Mouse (Mus musculus) brain, adult 2 months (tissue): ENCODE results near the gene Clec3a.

ENCODE experiments used
- DNase-seq: peaks from one replicate; pipeline ENCODE4 v3.0.0; 2011; ENCODE audit warnings: low read depth, low spot score

The Clec3a gene

DNA sequence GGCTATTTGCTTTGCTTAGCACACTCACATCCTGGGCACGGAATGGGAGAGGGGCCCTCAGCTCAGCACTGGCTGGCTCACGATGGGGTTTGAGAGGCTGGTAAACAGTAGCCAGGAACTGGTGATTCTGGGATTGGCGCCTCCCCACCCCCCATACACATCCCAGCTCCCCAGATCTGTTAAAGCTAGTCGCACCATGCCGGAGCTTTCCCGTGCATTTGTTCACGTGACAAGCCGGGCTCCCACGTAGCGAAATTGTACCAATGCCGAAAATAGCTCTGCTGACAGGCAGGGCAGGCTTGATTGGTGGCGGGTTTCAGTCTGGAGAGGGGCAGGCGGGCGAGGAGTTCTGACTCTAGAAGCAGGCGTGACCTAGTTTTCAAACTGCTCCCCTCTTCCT, 38.1 kb downstream of the Clec3a start:
- DNase-seq: peak; percentile 82

GRCm38 (mm10) chr8:114458113-114458784, 40.4 kb downstream of the Clec3a start:
- DNase-seq: peak; percentile 19

GRCm38 (mm10) chr8:114460600-114460999, 42.7 kb downstream of the Clec3a start:
- DNase-seq: peak; percentile 39

- DNase-seq: peak; percentile 64
These were observed 44.7 kb downstream of the Clec3a start for GRCm38 (mm10) chr8:114462591-114462990.

DNA sequence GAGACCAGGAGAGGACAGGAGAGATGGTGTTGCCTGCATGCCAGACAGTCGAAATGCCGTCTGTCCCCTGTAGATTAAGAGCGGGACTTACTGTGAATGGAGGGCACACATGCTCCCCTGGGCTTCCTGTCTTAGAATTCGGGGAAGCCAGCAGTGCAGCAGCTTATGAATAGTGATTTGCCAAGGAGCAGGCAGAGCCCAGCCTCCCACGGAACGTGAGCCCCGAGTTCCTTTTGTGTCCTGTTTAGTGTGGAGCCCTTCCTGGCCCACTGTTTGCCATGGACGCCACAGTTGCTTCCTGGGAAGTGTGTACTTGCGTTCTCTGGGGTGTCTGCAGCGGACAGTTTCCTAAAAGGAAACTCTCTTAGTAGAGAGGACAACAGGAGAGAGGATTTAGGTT, 45.4 kb downstream of the Clec3a start:
- no peak for DNase-seq

DNA sequence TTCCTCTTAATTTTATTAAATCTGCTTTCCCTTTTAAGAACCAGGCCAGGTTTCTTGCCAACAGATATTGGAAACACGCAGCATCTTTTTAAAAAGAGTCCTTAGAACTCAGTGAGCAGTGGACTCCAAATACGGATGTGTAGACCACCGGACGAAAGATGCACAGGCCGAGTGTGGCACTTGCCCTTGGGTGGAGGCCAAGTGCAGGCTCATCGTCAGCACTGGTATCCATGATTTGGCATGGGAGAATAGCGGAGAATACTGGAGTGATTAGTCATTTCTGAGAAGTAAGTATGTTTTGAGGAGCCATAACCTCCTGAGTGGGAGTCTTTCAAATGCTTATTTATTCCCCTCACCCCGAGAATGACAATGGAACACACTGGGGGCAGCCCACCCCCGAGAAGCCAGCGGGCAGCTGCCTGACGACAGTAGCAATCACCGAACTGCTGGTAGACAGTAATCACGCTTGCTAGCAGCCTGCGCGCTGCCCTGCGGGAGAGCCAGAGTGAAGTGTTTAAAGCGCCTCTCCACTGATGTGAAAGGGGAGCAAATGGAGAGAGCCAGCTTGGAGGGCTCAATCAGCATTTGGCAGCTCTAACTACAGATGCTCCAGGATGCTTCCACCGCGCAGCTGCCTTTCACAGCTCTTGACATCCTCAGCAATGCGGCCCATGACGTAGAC, 50.8 kb downstream of the Clec3a start:
- DNase-seq: peak; percentile 29

GRCm38 (mm10) chr8:114469208-114469590, 51.3 kb downstream of the Clec3a start:
- no peak for DNase-seq

GRCm38 (mm10) chr8:114473546-114473945, 55.7 kb downstream of the Clec3a start:
- DNase-seq: no peak
